Mouse (Mus musculus): ENCODE measurements around the gene Mgea5.

The Mgea5 gene

DNA sequence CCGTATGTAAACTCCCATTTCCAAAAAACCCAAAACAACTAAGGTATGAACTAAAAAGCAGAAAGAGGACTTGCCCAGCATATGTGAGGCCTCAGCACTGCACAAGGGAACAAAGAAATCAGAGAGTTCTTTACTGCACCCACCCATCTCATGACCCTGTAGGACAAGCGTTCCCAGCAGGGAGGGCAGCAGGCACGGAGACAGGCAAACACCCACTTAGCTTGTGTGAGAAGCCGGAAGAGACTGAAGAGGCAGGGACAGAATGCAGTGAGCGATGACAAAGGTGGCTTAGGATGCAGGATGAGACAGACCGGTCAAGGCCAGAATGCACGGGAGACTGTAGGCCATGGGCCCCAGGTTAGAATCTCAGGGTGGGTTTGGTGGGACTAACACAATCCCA lies 52.0 kb downstream of the Mgea5 start:
- no peak for DNase-seq (ENCODE audit: low spot score in 2 of 2)

- no peak for DNase-seq (ENCODE audit: low spot score in 2 of 2)
Observed at GRCm38 (mm10) chr19:45730042-45730441, 53.6 kb downstream of the Mgea5 start.

GRCm38 (mm10) chr19:45727231-45727630 lies 56.4 kb downstream of the Mgea5 start:
- DNase-seq (ENCODE audit: low spot score in 2 of 2), result no peak

DNA sequence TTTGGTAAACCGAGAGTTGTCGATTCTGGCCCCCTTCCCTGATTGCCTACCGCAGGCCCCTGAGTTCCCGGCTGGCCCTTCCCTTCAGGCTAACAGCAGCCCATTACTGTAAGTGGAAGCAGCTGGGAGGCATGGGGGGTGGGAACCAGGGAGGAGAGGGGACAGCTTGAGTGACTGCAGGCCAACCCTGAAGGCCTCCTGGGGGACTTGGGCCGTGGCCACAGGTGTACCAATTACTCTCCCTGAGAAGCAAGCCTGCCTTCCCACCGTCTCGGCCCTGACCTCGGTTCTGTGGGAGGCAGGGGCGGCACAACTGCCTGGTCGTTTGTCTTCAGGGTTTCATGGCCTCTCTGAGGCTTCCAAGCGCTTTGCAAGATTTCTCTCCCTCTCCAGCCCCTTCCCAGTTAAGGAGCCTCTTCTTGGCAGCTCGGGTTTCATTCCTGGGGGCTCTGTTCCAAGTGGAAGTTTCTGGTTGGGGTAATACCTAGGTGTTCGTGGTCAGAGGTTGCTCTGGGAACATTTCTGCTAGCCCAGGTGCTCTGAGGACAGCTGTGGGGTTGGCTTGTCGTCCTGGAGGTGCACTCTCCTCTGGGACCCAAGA lies 57.9 kb downstream of the Mgea5 start:
- no peak for DNase-seq (ENCODE audit: low spot score in 2 of 2)

GRCm38 (mm10) chr19:45722188-45722587 lies 61.4 kb downstream of the Mgea5 start:
- no peak for DNase-seq (ENCODE audit: low spot score in 2 of 2)

GRCm38 (mm10) chr19:45718286-45718685 lies 65.4 kb downstream of the Mgea5 start:
- DNase-seq (ENCODE audit: low spot score in 2 of 2), result no peak

DNA sequence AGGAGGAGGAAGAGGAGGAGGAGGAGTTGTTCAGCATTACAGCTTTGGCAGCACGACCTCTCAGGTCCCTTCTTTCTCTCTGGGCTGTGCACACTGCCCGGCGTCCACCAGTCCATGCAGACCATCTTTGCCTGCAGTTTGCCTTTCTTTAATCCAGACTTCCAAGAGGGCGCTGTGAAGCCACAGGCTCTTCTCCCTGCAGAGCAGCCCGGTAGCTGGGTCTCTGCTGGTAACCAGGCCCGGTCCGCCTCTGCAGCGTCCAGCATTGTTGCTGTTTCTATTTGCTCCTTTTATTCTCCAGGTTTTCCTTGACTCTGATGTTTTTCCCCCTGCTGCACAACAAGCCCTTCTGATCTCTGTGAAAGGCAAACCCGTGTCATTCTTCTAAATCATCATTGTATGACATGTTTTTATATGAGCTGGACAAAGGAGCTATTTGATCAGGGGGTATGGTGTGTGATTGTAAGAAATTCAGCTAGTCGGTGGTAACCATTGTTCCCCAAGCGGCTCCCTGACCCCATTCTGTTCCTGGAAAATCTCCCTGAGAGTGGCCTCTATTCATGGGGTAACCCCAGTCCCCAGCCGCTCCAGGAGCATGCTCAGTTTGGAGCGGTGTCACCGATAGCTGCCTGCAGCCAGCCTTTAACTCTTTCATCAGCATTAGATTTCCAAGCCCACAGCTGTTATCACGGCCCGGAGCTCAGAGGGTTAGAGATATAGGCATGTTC lies 66.0 kb downstream of the Mgea5 start:
- peak in 1 of 2 experiments; percentile 15 for DNase-seq (ENCODE audit: low spot score in 2 of 2)

GRCm38 (mm10) chr19:45708704-45709103 lies 74.9 kb downstream of the Mgea5 start:
- no peak for DNase-seq (ENCODE audit: low spot score in 2 of 2)
